Mouse (Mus musculus) ES-E14 (cell line): ENCODE results near the gene Tmigd3. TPM values are rescaled to one million over a fixed set of nuclear protein-coding genes. Genes with fewer than 3 reads are reported as not detected.

Experiments
- DNase-seq: peaks from one replicate; pipeline ENCODE4 v3.0.0-alpha.2; 2013; ENCODE audit warnings: low read depth, low spot score
- H3K27ac ChIP-seq: 2 replicates; pipeline ENCODE4 v1.5.1; 2012; ENCODE audit warnings: low read depth, mild to moderate bottlenecking, low read length, moderate library complexity, mixed read lengths; ENCODE audit not compliant: poor library complexity, insufficient read depth, severe bottlenecking
- H3K36me3 ChIP-seq: 2 replicates; pipeline ENCODE4 v1.6.1; 2012; ENCODE audit warnings: mild to moderate bottlenecking, low read length, moderate library complexity, mixed read lengths; ENCODE audit not compliant: control insufficient read depth, poor library complexity, insufficient read depth, severe bottlenecking
- H3K4me1 ChIP-seq, 2 experiments: fragments of 150-350 bp in 1 of 2; sonication (generic) in 1 of 2; 2 replicates each; pipeline ENCODE4 v1.6.1; 2012; ENCODE audit warnings: low read length in 2 of 2, mild to moderate bottlenecking in 1 of 2, mixed read lengths in 1 of 2; ENCODE audit not compliant: control insufficient read depth in 2 of 2, insufficient read depth in 2 of 2, poor library complexity in 1 of 2
- H3K4me3 ChIP-seq, 2 experiments: fragments of 150-350 bp in 1 of 2; sonication (generic) in 1 of 2; 2 replicates each; pipeline ENCODE4 v1.5.1; 2012; ENCODE audit warnings: low read length in 2 of 2, low read depth in 1 of 2, mild to moderate bottlenecking in 1 of 2, mixed read lengths in 1 of 2; ENCODE audit not compliant: insufficient read depth in 1 of 2, poor library complexity in 1 of 2, severe bottlenecking in 1 of 2
- H3K9ac ChIP-seq: 2 replicates; pipeline ENCODE4 v1.6.1; 2012; ENCODE audit warnings: low read depth, mild to moderate bottlenecking, low read length, mixed read lengths; ENCODE audit not compliant: poor library complexity, insufficient read depth, severe bottlenecking
- H3K9me3 ChIP-seq: fragments of 150-350 bp; sonication (generic); 2 replicates; pipeline ENCODE4 v1.6.1; 2012; ENCODE audit warnings: low read depth, mild to moderate bottlenecking, low read length; ENCODE audit not compliant: control insufficient read depth, insufficient read depth
- CHD2 ChIP-seq: IDR thresholded peaks from 2 replicates; pipeline ENCODE4 v1.6.1; 2014; ENCODE audit warnings: mild to moderate bottlenecking, low read depth, low read length, inconsistent platforms
- HCFC1 ChIP-seq: IDR thresholded peaks from 2 replicates; pipeline ENCODE4 v1.6.1; 2012; ENCODE audit warnings: low read length, inconsistent platforms, borderline replicate concordance; ENCODE audit not compliant: insufficient read depth
- MAFK ChIP-seq: IDR thresholded peaks from 2 replicates; pipeline ENCODE4 v1.6.1; 2014; ENCODE audit warnings: mild to moderate bottlenecking, low read depth, low read length, inconsistent platforms; ENCODE audit not compliant: insufficient read depth
- ZC3H11A ChIP-seq: IDR thresholded peaks from 2 replicates; pipeline ENCODE4 v1.6.1; 2012; ENCODE audit warnings: low read depth, mild to moderate bottlenecking, inconsistent platforms, low read length, borderline replicate concordance
- ZNF384 ChIP-seq: IDR thresholded peaks from 2 replicates; pipeline ENCODE4 v1.6.1; 2012; ENCODE audit warnings: low read depth, low read length, inconsistent platforms
- in situ Hi-C, 2 experiments: fragments of 600-800 bp; cut with MboI; formaldehyde crosslinking; loops; one replicate each; pipeline ENCODE4 v1.15.1; 2025; ENCODE audit warnings: low sequenced_read_pairs in 2 of 2, inconsistent platforms in 1 of 2; ENCODE audit not compliant: unreplicated experiment in 2 of 2
- total RNA-seq: library from RNA; depleted of rRNA; stranded (reverse); fragments of 300-350 nt; gene quantifications from 2 replicates; pipeline ENCODE4 v1.2.3, GENCODE M21; 2012

Tmigd3 gene
- total RNA-seq, 1 experiment = not detected

GRCm38 (mm10) chr3:105900716-105901115 lies 30.0 kb downstream of the Tmigd3 start:
- H3K36me3 ChIP-seq = no peaks in the 10 kb centered on the region
- H3K4me3 ChIP-seq = no peak overlapping the region
- in situ Hi-C loops = loop anchor here in 1 of 2 experiments (5.0 kb wide), 1 partner anchor 228 kb away; no protein-coding TSS in a partner anchor
- H3K27ac ChIP-seq = no peak overlapping the region
- no peaks in the 10 kb centered on the region for H3K4me1 ChIP-seq
- no peak for DNase-seq
- no peak overlapping the region for H3K9ac ChIP-seq
- TF ChIP-seq MAFK (no peak), HCFC1 (no peak), ZNF384 (no peak), CHD2 (no peak), ZC3H11A (no peak)
- no peaks in the 10 kb centered on the region for H3K9me3 ChIP-seq

- no peak overlapping the region for H3K27ac ChIP-seq
- no peak overlapping the region for H3K9ac ChIP-seq
- TF ChIP-seq HCFC1 (no peak), ZNF384 (no peak), ZC3H11A (no peak), MAFK (no peak), CHD2 (no peak)
- no peaks in the 10 kb centered on the region for H3K4me1 ChIP-seq
- no peaks in the 10 kb centered on the region for H3K9me3 ChIP-seq
- no peak for DNase-seq
- H3K36me3 ChIP-seq = no peaks in the 10 kb centered on the region
- no peak overlapping the region for H3K4me3 ChIP-seq
- in situ Hi-C loops = loop anchor here in 1 of 2 experiments (5.0 kb wide), 1 partner anchor 229 kb away; no protein-coding TSS in a partner anchor
These were observed 30.8 kb downstream of the Tmigd3 start for GRCm38 (mm10) chr3:105901468-105901867.

GRCm38 (mm10) chr3:105904213-105904612 lies 33.5 kb downstream of the Tmigd3 start:
- TF ChIP-seq ZNF384 = no peak
- TF ChIP-seq HCFC1 = no peak
- TF ChIP-seq CHD2 = no peak
- TF ChIP-seq MAFK = no peak
- no peak for TF ChIP-seq ZC3H11A
- no peak overlapping the region for H3K4me3 ChIP-seq
- H3K27ac ChIP-seq = no peak overlapping the region
- DNase-seq = no peak
- H3K36me3 ChIP-seq = no peaks in the 10 kb centered on the region
- no peaks in the 10 kb centered on the region for H3K4me1 ChIP-seq
- H3K9me3 ChIP-seq = no peaks in the 10 kb centered on the region
- H3K9ac ChIP-seq = no peak overlapping the region
- in situ Hi-C loops = loop anchor here in 1 of 2 experiments (5.0 kb wide), 1 partner anchor 232 kb away; no protein-coding TSS in a partner anchor

- no peak overlapping the region for H3K27ac ChIP-seq
- TF ChIP-seq ZC3H11A (no peak), MAFK (no peak), ZNF384 (no peak), CHD2 (no peak), HCFC1 (no peak)
- no peak overlapping the region for H3K9ac ChIP-seq
- in situ Hi-C loops = loop anchor here in 1 of 2 experiments (5.0 kb wide), 1 partner anchor 232 kb away; no protein-coding TSS in a partner anchor
- H3K4me3 ChIP-seq = no peak overlapping the region
- DNase-seq = no peak
- no peaks in the 10 kb centered on the region for H3K4me1 ChIP-seq
- H3K9me3 ChIP-seq = no peaks in the 10 kb centered on the region
- no peaks in the 10 kb centered on the region for H3K36me3 ChIP-seq
These were observed 34.0 kb downstream of the Tmigd3 start for GRCm38 (mm10) chr3:105904721-105905120.

- DNase-seq = no peak
- TF ChIP-seq HCFC1 = no peak
- no peak for TF ChIP-seq ZC3H11A
- TF ChIP-seq CHD2 = no peak
- no peak for TF ChIP-seq MAFK
- no peak for TF ChIP-seq ZNF384
- Histone ChIP-seq H3K4me1 (no peaks in the 10 kb centered on the region), H3K27ac (no peak overlapping the region), H3K4me3 (no peak overlapping the region), H3K9ac (no peak overlapping the region), H3K9me3 (no peaks in the 10 kb centered on the region), H3K36me3 (no peaks in the 10 kb centered on the region)
- in situ Hi-C loops = no loop called here
These were observed 37.4 kb downstream of the Tmigd3 start for GRCm38 (mm10) chr3:105907956-105908655.
